Mouse (Mus musculus): ENCODE results near the gene Slc38a3. TPM values are rescaled to one million over a fixed set of nuclear protein-coding genes. Genes with fewer than 3 reads are reported as not detected.

Gene Slc38a3
- total RNA-seq, 2 experiments from 2014 or later = 62.0 to 69.7 TPM

GRCm38 (mm10) chr9:107670259-107670658, 929 bp upstream of the Slc38a3 start:
- intact Hi-C loops (cut with DNase I) = no loop called here
- peak; percentile 46 for DNase-seq (ENCODE audit: low spot score)

DNA sequence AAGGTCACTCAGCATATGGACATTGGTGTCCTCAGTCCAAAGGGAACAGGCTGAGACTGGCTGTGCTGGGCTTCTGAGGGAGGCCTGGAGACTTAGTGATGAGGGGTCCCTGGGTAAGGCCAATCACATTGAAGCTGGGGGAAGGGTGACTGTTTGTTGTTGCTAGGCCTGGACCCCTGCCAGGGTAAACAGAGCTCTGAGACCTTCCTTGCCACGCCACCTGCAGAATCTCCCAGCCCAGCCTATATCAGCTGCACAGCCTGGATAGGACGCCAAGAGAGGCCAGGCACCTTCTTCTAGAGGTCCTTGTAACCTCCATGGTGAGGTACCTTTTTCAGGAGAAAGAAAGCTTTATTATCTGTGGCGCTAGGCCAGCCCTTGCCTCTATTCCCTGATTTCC, 414 bp downstream of the Slc38a3 start:
- intact Hi-C loops (cut with DNase I) = no loop called here
- DNase-seq (ENCODE audit: low spot score) = no peak

- no peak for DNase-seq (ENCODE audit: low spot score)
- intact Hi-C loops (cut with DNase I) = no loop called here
These were observed 1.3 kb downstream of the Slc38a3 start for GRCm38 (mm10) chr9:107668011-107668410.

DNA sequence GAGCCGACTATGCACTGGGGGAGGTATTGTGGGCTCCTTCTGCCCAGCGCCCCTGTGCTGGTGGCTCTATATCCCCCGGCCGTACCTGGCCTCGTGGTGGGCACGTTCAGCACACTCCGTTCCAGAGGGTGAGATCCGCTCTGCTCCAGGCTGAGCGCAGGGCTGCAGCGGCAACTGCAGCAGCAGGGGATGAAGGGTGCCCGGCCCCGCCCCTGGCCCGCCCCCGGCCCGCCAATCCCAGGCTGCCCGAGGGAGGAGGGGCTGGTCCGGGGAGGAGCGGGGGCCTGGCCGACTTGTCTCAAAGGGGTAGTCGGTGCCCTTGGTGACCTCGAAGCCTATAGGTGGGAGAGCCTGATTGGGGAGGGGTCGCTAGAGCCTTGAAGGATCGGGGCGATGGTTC, 2.1 kb downstream of the Slc38a3 start:
- peak; percentile 42 for DNase-seq (ENCODE audit: low spot score)
- intact Hi-C loops (cut with DNase I) = no loop called here

DNA sequence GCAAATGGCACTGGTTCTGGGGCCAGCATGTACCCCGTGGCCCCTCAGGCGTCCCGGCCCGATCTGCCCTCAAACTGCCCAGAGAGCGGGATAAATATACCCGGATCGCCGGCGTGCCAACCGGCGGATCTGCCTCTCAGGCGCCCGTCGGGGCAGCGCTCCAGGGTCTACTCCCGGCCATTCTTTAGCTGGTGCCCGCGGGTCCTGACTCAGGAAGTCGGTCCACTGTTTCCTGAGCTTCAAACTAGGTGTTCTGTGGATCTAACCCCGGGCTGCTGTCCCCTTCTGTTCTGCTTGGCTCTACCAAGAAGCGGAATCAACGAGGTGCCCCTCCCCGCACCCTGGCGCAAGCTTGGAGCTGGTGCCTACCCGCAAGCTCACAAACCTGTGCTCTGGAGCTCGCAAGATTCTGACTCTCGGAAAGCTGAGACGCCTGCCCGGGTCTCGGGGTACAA, 2.6 kb downstream of the Slc38a3 start:
- no peak for DNase-seq (ENCODE audit: low spot score)
- intact Hi-C loops (cut with DNase I) = no loop called here

DNA sequence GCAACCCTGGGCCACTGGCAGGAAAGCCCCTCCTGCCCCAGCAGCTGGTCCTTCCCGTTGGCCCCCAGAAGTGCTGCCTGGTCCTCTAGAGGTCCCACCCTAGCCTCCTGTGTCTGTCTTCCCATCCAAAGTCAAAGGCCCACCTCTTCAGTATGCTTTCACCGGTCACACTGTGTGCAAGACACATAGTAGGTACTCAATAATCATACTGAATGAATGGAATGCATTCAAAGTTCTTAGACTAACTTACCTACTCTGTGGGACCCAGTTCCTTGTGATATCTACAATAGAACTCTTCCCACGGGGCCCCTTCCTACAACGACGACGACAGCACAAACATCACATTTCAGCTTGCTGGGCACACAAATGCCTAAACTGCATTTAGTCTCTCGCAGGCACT, 4.0 kb downstream of the Slc38a3 start:
- no peak for DNase-seq (ENCODE audit: low spot score)
- intact Hi-C loops (cut with DNase I) = no loop called here

DNA sequence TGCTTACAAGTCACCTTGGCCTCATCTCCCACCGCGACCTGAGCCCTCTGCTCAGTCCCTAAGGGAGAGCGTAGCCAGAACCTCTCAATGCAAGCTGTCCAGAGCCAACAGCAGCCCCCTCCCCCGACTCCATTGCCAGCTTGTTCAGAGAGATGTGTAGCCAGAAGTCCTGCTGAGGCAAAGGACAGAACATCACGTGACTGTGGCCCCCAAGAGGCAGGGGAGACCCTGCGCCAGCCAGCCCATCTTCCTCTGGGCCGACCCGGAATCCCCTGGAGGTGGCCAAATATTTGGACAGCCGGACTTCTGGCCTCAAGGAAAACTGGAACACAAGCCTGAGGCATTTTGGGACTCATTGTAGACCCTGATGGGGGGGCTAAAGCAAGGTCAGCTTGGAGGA, 5.8 kb downstream of the Slc38a3 start:
- intact Hi-C loops (cut with DNase I) = no loop called here
- no peak for DNase-seq (ENCODE audit: low spot score)

DNA sequence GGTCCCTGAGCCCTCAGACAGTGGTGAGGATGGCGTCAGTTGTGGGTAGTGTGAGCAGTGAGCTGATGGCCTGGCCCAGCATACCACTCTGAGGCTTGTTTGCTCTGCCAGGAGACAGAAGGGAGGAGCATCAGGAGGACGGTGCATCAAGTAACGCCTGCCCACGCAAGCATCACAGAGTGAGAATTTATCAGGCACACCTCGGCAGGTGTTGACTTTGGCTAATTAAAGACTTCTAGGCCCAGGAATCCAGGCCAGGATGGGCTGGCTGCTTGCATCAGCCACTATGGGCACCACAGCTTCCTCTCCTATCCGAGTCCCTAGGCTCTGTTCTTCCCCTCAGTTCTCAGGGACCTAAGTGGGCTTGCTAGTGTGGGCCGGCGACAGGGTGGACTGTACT, 7.0 kb downstream of the Slc38a3 start:
- intact Hi-C loops (cut with DNase I) = no loop called here
- DNase-seq (ENCODE audit: low spot score) = no peak

DNA sequence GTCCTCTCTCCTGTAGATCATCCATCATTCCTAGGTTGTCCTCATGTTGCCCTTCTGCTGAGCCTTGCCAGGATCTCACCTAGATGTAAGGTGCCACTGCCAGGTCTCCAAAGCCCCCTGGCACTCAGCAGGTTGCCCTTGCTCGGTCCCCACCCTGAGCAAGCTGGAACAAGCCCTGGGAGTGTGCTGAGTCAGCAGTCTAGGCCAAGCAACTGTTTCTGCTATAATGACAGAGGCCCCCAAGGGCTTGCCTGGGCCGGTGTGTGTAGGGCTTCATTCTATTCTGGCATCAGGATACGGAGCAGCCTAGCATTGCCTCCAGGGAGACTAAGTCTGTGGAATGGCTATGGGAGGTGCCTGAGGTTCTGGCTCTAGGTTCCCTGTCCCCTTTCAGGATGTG, 8.6 kb downstream of the Slc38a3 start:
- intact Hi-C loops (cut with DNase I) = no loop called here
- DNase-seq (ENCODE audit: low spot score) = no peak

- no peak for DNase-seq (ENCODE audit: low spot score)
- intact Hi-C loops (cut with DNase I) = no loop called here
These were observed 9.4 kb downstream of the Slc38a3 start for GRCm38 (mm10) chr9:107659961-107660360.

GRCm38 (mm10) chr9:107659551-107659950, 9.8 kb downstream of the Slc38a3 start:
- no peak for DNase-seq (ENCODE audit: low spot score)
- intact Hi-C loops (cut with DNase I) = no loop called here

DNA sequence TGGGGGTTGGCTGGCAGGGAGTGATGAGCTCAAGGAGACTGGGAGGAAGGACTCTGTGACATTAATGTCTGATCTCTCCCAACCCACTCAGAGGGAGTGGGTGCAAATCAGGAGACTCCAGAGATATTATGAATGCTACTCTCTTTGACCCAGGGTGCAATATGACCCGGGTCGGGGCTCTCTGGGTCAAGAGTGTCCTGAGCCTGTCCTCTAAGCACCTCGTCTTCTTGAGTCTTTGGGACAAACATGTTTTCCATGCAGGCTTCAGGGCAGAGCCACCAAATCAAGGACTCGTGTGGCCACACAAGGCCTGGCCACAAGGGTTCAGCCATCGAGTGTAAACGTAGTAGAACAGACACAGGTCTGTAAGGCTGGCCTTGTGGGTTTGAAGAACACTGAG, 11.2 kb downstream of the Slc38a3 start:
- intact Hi-C loops (cut with DNase I) = no loop called here
- DNase-seq (ENCODE audit: low spot score) = no peak

GRCm38 (mm10) chr9:107657144-107657543, 12.2 kb downstream of the Slc38a3 start:
- intact Hi-C loops (cut with DNase I) = no loop called here
- no peak for DNase-seq (ENCODE audit: low spot score)

- intact Hi-C loops (cut with DNase I) = no loop called here
- no peak for DNase-seq (ENCODE audit: low spot score)
These were observed 14.7 kb downstream of the Slc38a3 start for GRCm38 (mm10) chr9:107654585-107654984.

- no peak for DNase-seq (ENCODE audit: low spot score)
- intact Hi-C loops (cut with DNase I) = no loop called here
These were observed 15.9 kb downstream of the Slc38a3 start for GRCm38 (mm10) chr9:107653474-107653873.

DNA sequence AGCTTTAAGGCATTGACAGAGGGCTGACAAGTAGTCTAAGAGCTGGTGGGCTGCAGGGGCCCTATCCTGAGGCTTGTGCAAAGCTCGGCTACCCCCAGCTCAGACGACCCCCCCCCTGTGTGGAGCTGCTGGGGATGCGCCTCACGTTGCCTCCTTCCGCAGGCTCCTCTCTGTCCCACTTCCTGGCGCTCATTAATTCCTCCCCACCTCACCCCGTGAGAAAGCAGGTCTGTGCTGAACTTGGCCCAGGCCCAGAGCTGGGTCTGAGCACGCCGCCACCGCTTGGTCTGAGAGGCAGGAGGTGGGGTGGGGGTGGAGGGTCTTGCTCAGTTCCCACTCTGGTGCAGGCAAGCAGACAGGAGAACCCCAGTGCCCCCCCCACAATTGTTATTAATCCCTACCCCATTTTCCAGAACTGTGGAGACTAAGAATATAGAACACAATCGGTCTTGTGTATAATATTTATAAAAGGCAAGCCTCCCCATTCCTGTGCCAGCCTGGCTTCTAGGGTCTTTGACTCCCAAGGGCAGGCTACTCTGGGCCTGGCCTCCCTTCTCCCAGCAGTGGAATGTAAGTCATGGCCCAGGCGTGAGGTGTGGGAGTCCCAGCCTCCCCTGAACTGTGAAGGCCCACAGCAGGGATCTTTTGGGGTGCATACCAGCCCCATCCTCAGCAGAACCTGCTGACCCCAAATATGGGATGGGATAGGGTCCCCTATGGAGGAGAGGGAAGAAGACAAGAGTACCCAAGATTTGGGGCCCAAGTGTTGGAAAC, 18.4 kb downstream of the Slc38a3 start:
- intact Hi-C loops (cut with DNase I) = no loop called here
- no peak for DNase-seq (ENCODE audit: low spot score)

- intact Hi-C loops (cut with DNase I) = no loop called here
- no peak for DNase-seq (ENCODE audit: low spot score)
These were observed 19.1 kb downstream of the Slc38a3 start for GRCm38 (mm10) chr9:107650225-107650624.

DNA sequence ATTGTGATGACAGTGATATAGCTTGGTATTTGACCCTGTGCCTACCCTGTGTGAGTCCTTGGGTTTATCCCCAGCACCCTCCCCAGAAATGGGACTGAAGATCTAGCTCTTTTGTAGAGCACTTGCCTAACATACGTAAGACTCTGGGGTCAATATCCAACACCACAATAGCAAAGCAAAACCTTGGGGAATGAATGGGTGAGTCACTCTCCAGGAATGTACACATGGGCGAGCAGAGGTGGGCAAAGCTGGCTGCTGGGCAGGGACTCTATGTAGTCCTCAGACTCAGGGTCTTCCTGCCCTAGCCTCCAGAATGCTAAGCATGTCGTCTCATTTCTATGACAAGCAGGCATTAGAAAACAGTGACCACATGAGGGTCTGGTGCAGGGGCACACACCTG, 20.6 kb downstream of the Slc38a3 start:
- intact Hi-C loops (cut with DNase I) = no loop called here
- DNase-seq (ENCODE audit: low spot score) = no peak

- intact Hi-C loops (cut with DNase I) = no loop called here
- DNase-seq (ENCODE audit: low spot score) = no peak
These were observed 22.4 kb downstream of the Slc38a3 start for GRCm38 (mm10) chr9:107646975-107647374.

DNA sequence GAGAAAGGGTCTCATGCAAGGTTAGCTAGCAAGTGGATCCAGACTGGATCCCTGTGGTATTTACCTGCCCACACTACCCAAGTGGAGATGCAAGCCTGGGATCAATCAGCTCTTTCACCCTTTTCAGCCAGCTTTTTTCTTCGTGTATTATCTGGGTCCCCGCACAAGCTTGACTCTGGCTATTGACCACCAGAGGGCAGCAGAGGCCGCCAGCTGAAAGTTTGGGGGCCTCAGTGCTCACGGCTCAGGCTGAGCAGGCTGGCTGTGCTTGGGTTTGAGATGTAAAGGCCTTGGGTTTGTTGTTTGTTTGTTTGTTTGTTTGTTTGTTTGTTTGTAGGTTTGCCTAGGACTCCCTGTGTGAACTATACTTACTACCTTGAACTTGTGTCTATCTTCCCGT, 23.8 kb downstream of the Slc38a3 start:
- intact Hi-C loops (cut with DNase I) = loop anchor here (1.0 kb wide), 1 partner anchor 31 kb away; no protein-coding TSS in a partner anchor
- DNase-seq (ENCODE audit: low spot score) = no peak

DNA sequence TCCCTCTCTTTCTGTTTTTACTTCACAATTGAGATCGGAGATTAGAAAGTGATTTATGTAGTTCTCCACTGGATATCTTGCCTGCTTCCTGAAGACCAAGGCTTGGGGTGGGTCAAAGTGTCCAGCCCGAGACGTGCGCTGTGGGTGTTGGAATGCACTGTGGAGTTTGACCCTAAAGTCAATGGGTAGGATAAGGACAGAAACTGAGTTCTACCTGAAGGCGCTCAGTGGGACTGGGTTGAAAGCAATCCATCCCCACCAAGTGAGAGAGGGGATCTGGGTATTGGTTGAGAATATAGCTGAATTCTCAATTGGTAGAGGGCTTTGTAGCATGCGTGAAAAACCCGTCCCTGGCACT, 24.2 kb downstream of the Slc38a3 start:
- DNase-seq (ENCODE audit: low spot score) = no peak
- intact Hi-C loops (cut with DNase I) = loop anchor here (1.0 kb wide), 1 partner anchor 31 kb away; no protein-coding TSS in a partner anchor
